Mouse (Mus musculus) heart, adult 2 months (tissue): ENCODE data around the gene 1700086D15Rik. TPM values are rescaled to one million over a fixed set of nuclear protein-coding genes. Genes with fewer than 3 reads are reported as not detected.

Experiments
- DNase-seq, 2 experiments: peaks; one replicate each; pipeline ENCODE4 v3.0.0; 2021
- H3K27ac ChIP-seq: fragments of 200-600 bp; 2 replicates; pipeline ENCODE4 v1.8.1; 2022
- H3K27me3 ChIP-seq: fragments of 200-500 bp; 2 replicates; pipeline ENCODE4 v1.6.1; 2012; ENCODE audit warnings: mild to moderate bottlenecking, low read length, inconsistent platforms, mixed read lengths; ENCODE audit not compliant: control insufficient read depth, insufficient read depth
- H3K36me3 ChIP-seq: fragments of 200-500 bp; 2 replicates; pipeline ENCODE4 v1.6.1; 2012; ENCODE audit warnings: low read length, inconsistent platforms; ENCODE audit not compliant: control insufficient read depth, insufficient read depth
- H3K4me1 ChIP-seq: fragments of 200-500 bp; 2 replicates; pipeline ENCODE4 v1.6.1; 2011; ENCODE audit warnings: low read length; ENCODE audit not compliant: control insufficient read depth, insufficient read depth
- H3K4me3 ChIP-seq: fragments of 200-600 bp; 2 replicates; pipeline ENCODE4 v1.8.1; 2022
- H3K79me2 ChIP-seq: fragments of 200-500 bp; replicated peaks from 2 replicates; pipeline ENCODE4 v1.6.1; 2012; ENCODE audit warnings: mild to moderate bottlenecking, inconsistent platforms, low read length, moderate library complexity, mixed read lengths; ENCODE audit not compliant: control insufficient read depth, insufficient read depth
- H3K9ac ChIP-seq: fragments of 200-500 bp; 2 replicates; pipeline ENCODE4 v1.6.1; 2012; ENCODE audit warnings: low read depth, mild to moderate bottlenecking, control low read depth, inconsistent platforms, low read length, mixed read lengths
- CTCF ChIP-seq: fragments of 200-600 bp; IDR thresholded peaks from 2 replicates; pipeline ENCODE4 v1.8.1; 2022; ENCODE audit warnings: antibody characterized with exemption, mild to moderate bottlenecking, moderate library complexity
- EP300 ChIP-seq: fragments of 200-500 bp; IDR thresholded peaks from 2 replicates; pipeline ENCODE4 v1.6.1; 2011; ENCODE audit warnings: low read depth, low read length, control low read depth; ENCODE audit not compliant: insufficient read depth
- POLR2A ChIP-seq: fragments of 200-500 bp; IDR thresholded peaks from 2 replicates; pipeline ENCODE4 v1.6.1; 2011; ENCODE audit warnings: mild to moderate bottlenecking, low read depth, low read length, control low read depth; ENCODE audit not compliant: insufficient read depth
- WGBS: fragments of 180-500 bp; shearing (Covaris S2); methylation state at CpG from one replicate; pipeline ENCODE4 v1.1.7; 2018; 5-methylcytosine and 5-hydroxymethylcytosine counted together
- intact Hi-C: fragments of 180-260 bp; cut with DNase I; formaldehyde crosslinking; loops from one replicate; pipeline ENCODE4 v1.15.1; 2025
- polyA plus RNA-seq: library from polyadenylated mRNA; depleted of rRNA; stranded (reverse); fragments of >200 nt; gene quantifications from 2 replicates; pipeline ENCODE4 v1.2.3, GENCODE M21; 2012
- total RNA-seq, 2 experiments: library from RNA; stranded (reverse); gene quantifications; 2 replicates each; pipeline ENCODE4 v1.2.3; 2021

The 1700086D15Rik gene
- total and polyA plus RNA-seq, 3 experiments = 0.41 TPM; not detected in 2

DNA sequence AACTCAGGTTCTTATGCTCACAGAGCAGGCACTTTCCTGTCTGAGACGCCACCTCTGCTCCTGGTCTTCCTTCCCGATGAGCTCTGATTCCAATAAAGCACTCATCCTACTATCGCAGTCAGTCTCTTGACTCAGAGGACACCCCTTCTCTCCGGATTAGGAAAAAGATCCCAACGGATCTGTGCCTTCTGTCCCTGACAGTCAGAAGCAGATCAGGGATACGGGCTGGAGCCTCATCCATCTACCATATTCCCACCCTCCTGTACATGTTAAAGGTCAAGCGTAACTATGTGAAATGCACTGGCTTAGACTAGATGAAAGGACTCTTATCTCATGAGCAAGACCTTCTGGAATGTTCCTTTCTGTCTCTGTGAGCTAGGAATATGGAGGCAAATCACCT, 11.2 kb downstream of the 1700086D15Rik start:
- Histone ChIP-seq H3K4me3 (no peak overlapping the region), H3K27ac (no peak overlapping the region), H3K4me1 (peaks cover 1% of the 10 kb centered on the region; the same call in 1 of the 2 replicates)

DNA sequence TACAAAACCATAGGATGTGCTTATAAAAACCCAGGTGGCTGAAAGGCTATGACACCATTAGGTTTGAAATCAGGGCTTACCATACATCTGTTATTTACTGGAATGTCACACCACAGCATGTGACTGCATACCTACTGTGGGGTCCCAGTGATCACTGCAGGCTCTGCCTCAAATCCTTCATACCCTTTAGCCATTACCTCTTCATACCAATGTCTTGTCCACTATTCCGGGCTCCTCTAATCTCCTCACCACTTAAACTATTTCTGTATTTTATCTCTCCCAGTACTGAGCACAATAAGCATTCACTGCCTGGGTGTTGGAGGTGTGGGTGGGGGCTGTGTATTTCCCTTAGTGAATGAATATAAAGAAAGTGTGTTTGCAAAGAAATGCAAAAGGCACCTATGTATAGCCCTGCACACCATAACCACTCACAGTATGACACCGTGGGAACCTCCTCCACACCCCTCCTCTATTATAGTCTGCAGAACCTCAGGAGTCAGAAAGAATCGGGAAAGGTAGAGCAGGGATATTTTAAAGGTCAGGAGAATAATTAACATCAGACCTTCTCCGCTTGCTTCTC, 16.8 kb downstream of the 1700086D15Rik start:
- DNase-seq = no peak
- no peaks in the 10 kb centered on the region; the same call in 1 of the 2 replicates for H3K36me3 ChIP-seq
- H3K27me3 ChIP-seq = no peaks in the 10 kb centered on the region
- H3K9ac ChIP-seq = no peak overlapping the region
- 57% methylated on average over 4 of the region's 4 CpGs for WGBS
- no peak overlapping the region for H3K27ac ChIP-seq
- no peak for TF ChIP-seq CTCF
- TF ChIP-seq POLR2A = no peak
- TF ChIP-seq EP300 = no peak
- no peak overlapping the region for H3K4me3 ChIP-seq
- peaks cover 2% of the 10 kb centered on the region; the same call in 1 of the 2 replicates for H3K79me2 ChIP-seq
- peaks cover 2% of the 10 kb centered on the region; the same call in 1 of the 2 replicates for H3K4me1 ChIP-seq
- intact Hi-C loops = no loop called here

More for the DNA sequence above, 11.2 kb downstream of the 1700086D15Rik start:
- no peak for TF ChIP-seq POLR2A
- WGBS = 70% methylated on average over 7 of the region's 7 CpGs
- Histone ChIP-seq H3K9ac (no peak overlapping the region), H3K27me3 (no peaks in the 10 kb centered on the region), H3K79me2 (peaks cover 2% of the 10 kb centered on the region; the same call in 1 of the 2 replicates), H3K36me3 (no peaks in the 10 kb centered on the region)
- intact Hi-C loops = no loop called here
- no peak for DNase-seq

DNA sequence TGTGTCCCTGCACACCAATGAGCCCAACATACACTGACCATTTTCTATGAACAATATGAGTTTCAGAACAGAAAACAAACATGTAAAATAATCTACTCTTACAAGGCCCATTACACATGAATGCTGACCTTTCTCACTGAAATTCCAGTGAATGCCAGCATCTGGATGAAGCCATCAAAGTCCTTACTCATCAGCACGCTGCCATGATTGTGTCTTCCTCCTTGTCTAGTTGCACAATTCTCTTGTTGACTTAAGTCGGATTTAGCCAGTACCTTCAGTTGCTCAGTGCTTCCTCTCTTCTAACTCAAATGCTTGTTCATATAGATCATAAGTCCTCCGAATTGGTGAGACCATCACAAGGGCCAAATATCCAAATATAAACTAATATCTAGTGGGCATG, 20.7 kb downstream of the 1700086D15Rik start:
- DNase-seq = no peak
- Histone ChIP-seq H3K27me3 (no peaks in the 10 kb centered on the region), H3K79me2 (no peaks in the 10 kb centered on the region; the same call in 1 of the 2 replicates), H3K9ac (no peak overlapping the region), H3K36me3 (no peaks in the 10 kb centered on the region; the same call in none of the 2 replicates), H3K4me3 (no peak overlapping the region), H3K27ac (no peak overlapping the region), H3K4me1 (peaks cover 1% of the 10 kb centered on the region; the same call in 1 of the 2 replicates)
- intact Hi-C loops = no loop called here
- 83% methylated on average over 3 of the region's 3 CpGs for WGBS
- TF ChIP-seq POLR2A = no peak

GRCm38 (mm10) chr11:65137145-65137652, 22.5 kb downstream of the 1700086D15Rik start:
- no peaks in the 10 kb centered on the region; the same call in none of the 2 replicates for H3K36me3 ChIP-seq
- H3K79me2 ChIP-seq = no peaks in the 10 kb centered on the region; the same call in 1 of the 2 replicates
- no peak overlapping the region for H3K9ac ChIP-seq
- DNase-seq = no peak
- WGBS = 73% methylated on average over 2 of the region's 2 CpGs
- H3K4me1 ChIP-seq = peaks cover 1% of the 10 kb centered on the region; the same call in 1 of the 2 replicates
- no peaks in the 10 kb centered on the region for H3K27me3 ChIP-seq
- intact Hi-C loops = no loop called here
- H3K27ac ChIP-seq = no peak overlapping the region
- TF ChIP-seq CTCF (no peak), EP300 (no peak), POLR2A (no peak)
- H3K4me3 ChIP-seq = no peak overlapping the region

DNA sequence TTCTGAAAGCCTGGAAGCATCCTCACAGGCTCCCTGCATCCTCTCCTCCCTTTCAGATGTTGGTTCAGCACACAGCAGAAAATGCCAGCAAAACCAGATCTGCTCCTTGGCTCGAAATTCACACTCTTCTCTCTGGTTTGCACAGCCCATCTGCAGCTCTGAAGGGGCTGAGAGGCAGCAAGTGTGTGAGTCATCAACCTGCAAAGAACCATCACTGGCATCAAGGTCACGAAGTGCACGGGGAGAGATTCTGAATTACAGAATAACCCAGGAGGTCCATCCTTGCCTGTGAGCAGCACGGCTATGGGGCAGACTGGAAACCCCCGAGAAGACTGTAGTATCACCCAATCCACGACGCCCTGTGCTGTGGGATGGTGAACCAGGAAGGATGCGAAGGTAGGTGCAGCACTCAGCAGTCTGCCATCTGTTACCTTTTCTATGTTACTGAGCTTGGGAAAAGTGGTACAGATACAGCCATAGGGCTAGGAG, 24.4 kb downstream of the 1700086D15Rik start:
- no peak overlapping the region for H3K27ac ChIP-seq

GRCm38 (mm10) chr11:65133661-65134060, 26.0 kb downstream of the 1700086D15Rik start:
- H3K4me3 ChIP-seq = no peak overlapping the region
- intact Hi-C loops = no loop called here
- TF ChIP-seq CTCF (no peak), EP300 (no peak), POLR2A (no peak)
- H3K36me3 ChIP-seq = no peaks in the 10 kb centered on the region; the same call in 1 of the 2 replicates
- no peaks in the 10 kb centered on the region for H3K79me2 ChIP-seq
- no peak overlapping the region for H3K9ac ChIP-seq
- peaks cover 1% of the 10 kb centered on the region; the same call in 1 of the 2 replicates for H3K4me1 ChIP-seq
- no peak overlapping the region for H3K27ac ChIP-seq
- H3K27me3 ChIP-seq = no peaks in the 10 kb centered on the region
- DNase-seq = no peak
- 67% methylated on average over 4 of the region's 4 CpGs for WGBS

More for the DNA sequence above, 24.4 kb downstream of the 1700086D15Rik start:
- TF ChIP-seq CTCF (no peak), POLR2A (no peak), EP300 (no peak)
- Histone ChIP-seq H3K4me1 (peaks cover 1% of the 10 kb centered on the region; the same call in 1 of the 2 replicates), H3K79me2 (no peaks in the 10 kb centered on the region; the same call in 1 of the 2 replicates), H3K4me3 (no peak overlapping the region), H3K27me3 (no peaks in the 10 kb centered on the region), H3K9ac (no peak overlapping the region), H3K36me3 (no peaks in the 10 kb centered on the region; the same call in 1 of the 2 replicates)
- intact Hi-C loops = no loop called here
- WGBS = 79% methylated on average over 8 of the region's 8 CpGs
- DNase-seq = no peak
